Mouse (Mus musculus) limb, embryonic 12.5 days (tissue): ENCODE measurements around the gene Pear1. TPM values are rescaled to one million over a fixed set of nuclear protein-coding genes. Genes with fewer than 3 reads are reported as not detected.

ENCODE experiments used
- ATAC-seq: fragments of 200-750 bp; cut with Nextera tagmentation; 2 replicates; pipeline ENCODE4 v1.8.0; 2017; ENCODE audit warnings: low read depth, moderate TSS enrichment; ENCODE audit not compliant: insufficient number of reproducible peaks, insufficient read depth, low FRiP score, low TSS enrichment
- H3K27ac ChIP-seq: fragments of 300-500 bp; sonication (generic); 2 replicates; pipeline ENCODE4 v1.5.1; 2016; ENCODE audit warnings: mild to moderate bottlenecking, moderate library complexity
- H3K27me3 ChIP-seq: fragments of 300-500 bp; sonication (generic); 2 replicates; pipeline ENCODE4 v1.6.1; 2016; ENCODE audit warnings: mild to moderate bottlenecking, moderate library complexity
- H3K36me3 ChIP-seq: fragments of 300-500 bp; sonication (generic); 2 replicates; pipeline ENCODE4 v1.6.1; 2016; ENCODE audit warnings: mild to moderate bottlenecking, moderate library complexity
- H3K4me1 ChIP-seq: fragments of 300-500 bp; sonication (generic); replicated peaks from 2 replicates; pipeline ENCODE4 v1.6.1; 2016
- H3K4me2 ChIP-seq: fragments of 300-500 bp; sonication (generic); 2 replicates; pipeline ENCODE4 v1.6.1; 2016; ENCODE audit warnings: mild to moderate bottlenecking, moderate library complexity
- H3K4me3 ChIP-seq: fragments of 300-500 bp; sonication (generic); replicated peaks from 2 replicates; pipeline ENCODE4 v1.5.1; 2016; ENCODE audit warnings: mild to moderate bottlenecking
- H3K9ac ChIP-seq: fragments of 300-500 bp; sonication (generic); replicated peaks from 2 replicates; pipeline ENCODE4 v1.6.1; 2016; ENCODE audit warnings: mild to moderate bottlenecking, moderate library complexity
- H3K9me3 ChIP-seq: fragments of 300-500 bp; sonication (generic); 2 replicates; pipeline ENCODE4 v1.6.1; 2016; ENCODE audit warnings: mild to moderate bottlenecking, moderate library complexity
- WGBS: fragments of 180-500 bp; shearing (Covaris S2); methylation state at CpG from one replicate; pipeline ENCODE4 v1.1.7; 2016; 5-methylcytosine and 5-hydroxymethylcytosine counted together
- polyA plus RNA-seq: library from polyadenylated mRNA; unstranded; fragments of >200 nt; fragmentation: Nextera tagmentation; extraction: Ambion mirVana; gene quantifications from 2 replicates; pipeline ENCODE4 v1.2.1, GENCODE M21; 2016

The Pear1 gene
- polyA plus RNA-seq, 1 experiment from 2014 or later: 12.0 TPM

DNA sequence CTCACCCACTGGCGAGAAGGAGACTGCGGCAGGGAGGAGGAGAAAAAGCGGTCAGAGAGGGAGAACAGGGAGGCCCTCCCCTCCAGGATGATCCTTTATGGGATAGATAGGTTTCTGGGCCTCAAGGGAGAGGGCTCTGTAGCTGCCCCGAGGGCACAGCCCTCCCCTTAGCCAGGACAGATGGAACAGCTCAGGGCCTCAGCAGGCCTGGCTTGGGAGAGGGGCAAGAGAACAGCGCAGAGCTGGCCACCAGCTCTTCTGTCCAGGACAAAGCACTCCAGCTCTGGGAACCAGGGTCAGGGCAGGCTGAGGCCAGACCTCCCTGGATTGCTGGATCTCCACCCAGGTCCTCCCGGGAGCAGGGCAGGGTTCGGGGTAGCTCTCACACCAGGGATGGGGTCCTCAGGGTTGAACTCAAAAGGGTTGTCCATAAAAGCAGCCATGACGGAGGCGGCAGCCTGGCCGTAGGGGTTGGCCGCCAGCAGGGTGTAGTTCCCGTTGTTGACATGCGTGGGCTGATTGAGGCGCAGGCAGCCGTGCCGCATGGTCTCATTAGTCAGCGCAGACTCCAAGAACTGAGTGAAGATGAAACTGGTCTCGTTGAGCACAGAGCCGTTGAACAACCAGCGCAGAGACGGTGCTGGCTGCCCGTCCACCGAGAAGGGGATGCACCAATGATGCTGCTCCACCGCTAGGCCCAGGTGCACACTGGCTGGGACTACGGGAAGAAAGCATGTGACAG, 40.7 kb downstream of the Pear1 start:
- Histone ChIP-seq H3K9me3 (no peaks in the 10 kb centered on the region), H3K4me1 (peaks cover 15% of the 10 kb centered on the region; the same call in 1 of the 2 replicates), H3K27ac (no peak overlapping the region), H3K9ac (no peak overlapping the region), H3K4me2 (no peak overlapping the region), H3K27me3 (peaks cover 32% of the 10 kb centered on the region), H3K36me3 (no peaks in the 10 kb centered on the region), H3K4me3 (no peak overlapping the region)
- ATAC-seq: no peak
- WGBS: 87% methylated on average over 25 of the region's 25 CpGs

DNA sequence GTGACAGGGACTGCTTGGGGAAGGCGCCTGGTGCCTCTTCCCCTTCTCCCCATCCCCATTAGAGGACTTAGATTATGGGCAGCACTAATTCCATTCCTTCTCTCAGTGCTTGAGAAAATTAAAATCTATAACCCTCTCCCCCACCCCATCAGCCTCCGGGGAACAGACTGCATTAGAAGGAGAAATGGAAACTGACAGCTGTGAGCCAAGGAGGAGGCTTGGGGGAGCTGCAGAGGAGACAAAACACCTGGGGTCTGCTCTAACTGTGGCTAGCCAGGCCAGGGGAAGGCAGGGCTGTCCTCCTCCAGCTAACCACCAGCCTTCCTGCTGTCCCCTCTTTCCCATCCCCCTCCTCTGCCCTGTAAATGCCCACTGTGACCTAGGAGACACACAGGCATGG, 45.0 kb downstream of the Pear1 start:
- peaks cover 11% of the 10 kb centered on the region; the same call in 1 of the 2 replicates for H3K4me1 ChIP-seq
- WGBS: 44% methylated on average over 2 of the region's 2 CpGs
- ATAC-seq: no peak
- H3K4me3 ChIP-seq: no peak overlapping the region
- no peaks in the 10 kb centered on the region for H3K36me3 ChIP-seq
- no peak overlapping the region for H3K9ac ChIP-seq
- H3K4me2 ChIP-seq: no peak overlapping the region
- no peaks in the 10 kb centered on the region for H3K9me3 ChIP-seq
- H3K27me3 ChIP-seq: peaks cover 60% of the 10 kb centered on the region
- H3K27ac ChIP-seq: no peak overlapping the region

GRCm38 (mm10) chr3:87778283-87778682, 45.8 kb downstream of the Pear1 start:
- Histone ChIP-seq H3K9ac (no peak overlapping the region), H3K9me3 (no peaks in the 10 kb centered on the region), H3K4me2 (no peak overlapping the region), H3K27ac (no peak overlapping the region), H3K36me3 (no peaks in the 10 kb centered on the region), H3K4me3 (no peak overlapping the region), H3K27me3 (peaks cover 60% of the 10 kb centered on the region), H3K4me1 (peaks cover 11% of the 10 kb centered on the region; the same call in 1 of the 2 replicates)
- no peak for ATAC-seq
- WGBS: 55% methylated on average over 23 of the region's 23 CpGs

GRCm38 (mm10) chr3:87771088-87771487, 53.0 kb downstream of the Pear1 start:
- Histone ChIP-seq H3K36me3 (no peaks in the 10 kb centered on the region), H3K9ac (no peak overlapping the region), H3K27ac (no peak overlapping the region), H3K4me1 (peaks cover 26% of the 10 kb centered on the region), H3K4me2 (no peak overlapping the region), H3K27me3 (peaks cover 32% of the 10 kb centered on the region), H3K9me3 (no peaks in the 10 kb centered on the region), H3K4me3 (no peak overlapping the region)
- 49% methylated on average over 6 of the region's 6 CpGs for WGBS
- ATAC-seq: no peak

DNA sequence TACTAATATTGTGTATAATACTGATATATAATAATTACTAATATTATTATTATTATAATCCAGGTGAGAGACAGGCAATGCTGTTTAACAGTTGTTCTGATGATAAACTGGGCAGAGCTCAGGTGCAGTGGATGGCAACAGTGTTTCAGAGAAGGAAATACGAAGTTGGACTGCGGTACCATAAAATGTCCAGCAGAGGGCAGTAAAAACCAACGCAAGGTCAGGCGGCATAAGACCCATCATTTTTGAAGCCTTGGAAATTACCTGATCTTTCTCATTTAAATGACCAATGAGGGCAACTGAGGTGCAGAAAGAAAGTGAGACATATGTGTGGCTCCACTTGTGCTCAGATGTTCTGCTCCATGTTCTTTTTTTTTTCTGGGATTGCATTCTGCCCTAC, 53.8 kb downstream of the Pear1 start:
- under 1% methylated on average over 4 of the region's 4 CpGs for WGBS
- peaks cover 34% of the 10 kb centered on the region for H3K4me1 ChIP-seq
- no peaks in the 10 kb centered on the region for H3K36me3 ChIP-seq
- no peak overlapping the region for H3K9ac ChIP-seq
- ATAC-seq: no peak
- H3K4me2 ChIP-seq: no peak overlapping the region
- peaks cover 26% of the 10 kb centered on the region for H3K27me3 ChIP-seq
- no peak overlapping the region for H3K4me3 ChIP-seq
- H3K9me3 ChIP-seq: no peaks in the 10 kb centered on the region
- no peak overlapping the region for H3K27ac ChIP-seq

GRCm38 (mm10) chr3:87769506-87769905, 54.6 kb downstream of the Pear1 start:
- Histone ChIP-seq H3K36me3 (no peaks in the 10 kb centered on the region), H3K9ac (no peak overlapping the region), H3K27ac (no peak overlapping the region), H3K27me3 (peaks cover 26% of the 10 kb centered on the region), H3K4me2 (no peak overlapping the region), H3K4me3 (no peak overlapping the region), H3K4me1 (peaks cover 42% of the 10 kb centered on the region), H3K9me3 (no peaks in the 10 kb centered on the region)
- no peak for ATAC-seq
- WGBS: 73% methylated on average over 8 of the region's 8 CpGs

- H3K36me3 ChIP-seq: no peaks in the 10 kb centered on the region
- H3K27me3 ChIP-seq: peaks cover 26% of the 10 kb centered on the region
- H3K27ac ChIP-seq: peak overlapping the region; percentile 67
- peak overlapping the region; percentile 52 for H3K4me3 ChIP-seq
- whole genome bisulfite sequencing: under 1% methylated on average over 37 of the region's 37 CpGs
- peaks cover 48% of the 10 kb centered on the region for H3K4me1 ChIP-seq
- peak overlapping the region; percentile 62 for H3K4me2 ChIP-seq
- peak; percentile 29; the same call in 1 of the 2 replicates for ATAC-seq
- peak overlapping the region; percentile 65 for H3K9ac ChIP-seq
- no peaks in the 10 kb centered on the region for H3K9me3 ChIP-seq
Measured at GRCm38 (mm10) chr3:87768844-87769243, 55.3 kb downstream of the Pear1 start.

GRCm38 (mm10) chr3:87768431-87768830, 55.7 kb downstream of the Pear1 start:
- Histone ChIP-seq H3K27me3 (peaks cover 26% of the 10 kb centered on the region), H3K9me3 (no peaks in the 10 kb centered on the region), H3K4me1 (peaks cover 52% of the 10 kb centered on the region), H3K4me3 (peak overlapping the region; percentile 52), H3K9ac (peak overlapping the region; percentile 65), H3K36me3 (no peaks in the 10 kb centered on the region), H3K27ac (peak overlapping the region; percentile 67), H3K4me2 (peak overlapping the region; percentile 62)
- WGBS: 48% methylated on average over 6 of the region's 6 CpGs
- ATAC-seq: no peak

DNA sequence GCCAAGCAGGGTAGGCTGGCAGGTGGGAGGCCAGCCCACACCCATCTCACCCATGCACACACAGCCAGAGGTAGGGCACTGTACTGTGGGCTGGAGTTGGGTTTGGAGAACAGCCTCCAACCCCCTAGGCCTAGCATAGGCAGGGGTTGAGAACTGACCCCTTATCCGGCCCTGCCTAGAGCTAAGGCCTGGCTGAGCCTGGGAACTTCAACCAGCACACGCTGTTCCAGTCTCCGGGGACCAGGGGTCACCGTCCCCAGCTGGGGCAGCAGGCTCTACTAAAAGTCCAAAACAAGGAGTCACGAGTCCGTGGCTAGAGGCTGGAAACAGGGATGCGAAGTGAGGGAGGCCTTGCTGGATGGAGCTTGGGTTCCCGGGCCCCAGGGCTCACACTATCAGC, 56.3 kb downstream of the Pear1 start:
- peaks cover 59% of the 10 kb centered on the region for H3K4me1 ChIP-seq
- peak overlapping the region; percentile 28; the same call in 1 of the 2 replicates for H3K9ac ChIP-seq
- peak overlapping the region; percentile 52 for H3K4me3 ChIP-seq
- H3K27me3 ChIP-seq: peaks cover 26% of the 10 kb centered on the region
- no peaks in the 10 kb centered on the region for H3K36me3 ChIP-seq
- H3K9me3 ChIP-seq: no peaks in the 10 kb centered on the region
- WGBS: 61% methylated on average over 8 of the region's 8 CpGs
- peak overlapping the region; percentile 67; the same call in 1 of the 2 replicates for H3K27ac ChIP-seq
- ATAC-seq: no peak
- peak overlapping the region; percentile 62 for H3K4me2 ChIP-seq

DNA sequence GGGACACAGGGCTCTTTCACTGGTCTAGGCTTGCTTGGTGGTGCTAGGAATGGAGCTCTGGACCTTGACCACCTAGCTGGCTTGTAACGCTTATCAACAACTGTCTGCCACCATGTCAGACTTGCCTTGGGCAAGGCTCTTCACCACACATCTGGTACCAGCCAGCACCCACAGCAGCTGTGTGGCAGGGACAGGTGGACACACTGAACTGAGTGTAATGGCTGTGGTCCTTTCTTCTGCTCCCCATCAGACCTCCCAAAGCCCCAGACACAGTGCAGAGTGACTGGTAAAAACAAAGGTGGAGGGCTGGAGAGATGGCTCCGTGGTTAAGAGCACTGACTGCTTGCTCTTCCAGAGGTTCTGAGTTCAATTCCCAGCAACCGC, 57.8 kb downstream of the Pear1 start:
- Histone ChIP-seq H3K4me1 (peaks cover 71% of the 10 kb centered on the region), H3K9ac (no peak overlapping the region), H3K36me3 (no peaks in the 10 kb centered on the region), H3K27me3 (peaks cover 12% of the 10 kb centered on the region), H3K4me3 (no peak overlapping the region), H3K4me2 (no peak overlapping the region), H3K9me3 (no peaks in the 10 kb centered on the region), H3K27ac (peak overlapping the region; percentile 90; the same call in 1 of the 2 replicates)
- WGBS: 84% methylated on average over 3 of the region's 3 CpGs
- no peak for ATAC-seq

GRCm38 (mm10) chr3:87765631-87766283, 58.3 kb downstream of the Pear1 start:
- no peak for ATAC-seq
- no peaks in the 10 kb centered on the region for H3K9me3 ChIP-seq
- peaks cover 7% of the 10 kb centered on the region for H3K27me3 ChIP-seq
- H3K4me1 ChIP-seq: peaks cover 75% of the 10 kb centered on the region
- H3K27ac ChIP-seq: peak overlapping the region; percentile 90
- H3K4me3 ChIP-seq: no peak overlapping the region
- H3K4me2 ChIP-seq: peak overlapping the region; percentile 13; the same call in 1 of the 2 replicates
- no peaks in the 10 kb centered on the region for H3K36me3 ChIP-seq
- no peak overlapping the region for H3K9ac ChIP-seq
- WGBS: 70% methylated on average over 5 of the region's 5 CpGs
